Mouse (Mus musculus): ENCODE measurements around the gene Mfsd6l. TPM values are rescaled to one million over a fixed set of nuclear protein-coding genes. Genes with fewer than 3 reads are reported as not detected.

The Mfsd6l gene
- polyA plus RNA-seq, 1 experiment from 2014 or later: not detected

- H3K9me3 ChIP-seq (replicated peaks): no peaks in the 10 kb centered on the region
- H3K9ac ChIP-seq (replicated peaks): no peak overlapping the region
- H3K27ac ChIP-seq (replicated peaks): no peak overlapping the region
- H3K4me2 ChIP-seq: no peak overlapping the region
- H3K4me3 ChIP-seq (replicated peaks): no peak overlapping the region
- no peaks in the 10 kb centered on the region for H3K36me3 ChIP-seq
- H3K4me1 ChIP-seq: no peaks in the 10 kb centered on the region
- ATAC-seq (ENCODE audit: low FRiP score): no peak
- 25% methylated on average over 3 of the region's 3 CpGs for WGBS
- H3K27me3 ChIP-seq (replicated peaks): no peaks in the 10 kb centered on the region
Measured at GRCm38 (mm10) chr11:68585890-68586289, 29.9 kb downstream of the Mfsd6l start.

- no peaks in the 10 kb centered on the region for H3K27me3 ChIP-seq (replicated peaks)
- no peak within 1 kb of the TSS for H3K9ac ChIP-seq (replicated peaks)
- no peaks in the 10 kb centered on the region for H3K9me3 ChIP-seq (replicated peaks)
- H3K4me1 ChIP-seq: no peaks in the 10 kb centered on the region
- no peak within 1 kb of the TSS for H3K4me3 ChIP-seq (replicated peaks)
- 70% methylated on average over 5 of the region's 5 CpGs for WGBS
- no peak for ATAC-seq (ENCODE audit: low FRiP score)
- no peak within 1 kb of the TSS for H3K27ac ChIP-seq (replicated peaks)
- H3K36me3 ChIP-seq: no peaks in the 10 kb centered on the region
- no peak within 1 kb of the TSS for H3K4me2 ChIP-seq
Measured at GRCm38 (mm10) chr11:68586721-68587120, 30.7 kb downstream of the Mfsd6l start, which contains the start of gene Ccdc42. Gene Ccdc42, plus strand, starts transcription at chr11:68587021.

DNA sequence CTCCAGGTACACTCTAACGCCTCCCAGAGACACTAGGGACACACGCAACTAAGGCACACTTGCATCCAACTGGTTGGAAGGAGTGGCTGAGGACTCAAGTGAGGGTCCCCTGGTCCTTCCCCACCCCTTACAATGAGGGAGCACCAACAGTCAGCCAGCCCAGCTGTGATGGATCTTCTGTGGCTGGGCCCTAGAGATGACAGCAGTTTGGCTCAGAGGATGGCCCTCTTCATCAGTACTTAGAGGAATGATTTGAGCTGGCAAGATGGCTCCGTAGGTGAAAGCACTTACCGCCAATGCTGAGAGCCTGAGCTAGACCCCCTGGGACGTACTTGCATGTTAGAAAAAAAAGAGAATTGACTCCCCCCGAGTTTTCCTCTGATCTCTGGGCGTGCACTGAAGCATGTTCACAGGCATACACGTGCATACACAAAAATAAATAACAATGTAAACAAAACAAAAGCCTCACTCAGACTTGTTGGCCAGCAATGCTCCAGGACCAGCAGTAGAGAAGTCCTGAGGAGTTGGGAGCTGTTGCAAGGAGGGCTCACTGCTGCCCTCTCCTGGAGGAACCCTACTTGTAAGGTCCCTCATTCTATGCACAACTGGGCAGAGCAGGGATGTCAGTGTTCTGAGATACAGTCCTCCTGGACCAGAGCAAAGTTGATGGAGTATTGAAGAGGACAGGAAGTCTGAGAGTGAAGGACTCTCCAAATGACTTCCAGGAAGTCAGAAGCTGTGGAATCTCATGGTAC is 33.2 kb downstream of the Mfsd6l start:
- H3K36me3 ChIP-seq: no peaks in the 10 kb centered on the region
- ATAC-seq (ENCODE audit: low FRiP score): no peak
- H3K9me3 ChIP-seq (replicated peaks): no peaks in the 10 kb centered on the region
- no peak overlapping the region for H3K27ac ChIP-seq (replicated peaks)
- no peak overlapping the region for H3K4me3 ChIP-seq (replicated peaks)
- H3K9ac ChIP-seq (replicated peaks): no peak overlapping the region
- no peaks in the 10 kb centered on the region for H3K4me1 ChIP-seq
- H3K4me2 ChIP-seq: no peak overlapping the region
- WGBS: 69% methylated on average over 8 of the region's 8 CpGs
- no peaks in the 10 kb centered on the region for H3K27me3 ChIP-seq (replicated peaks)

GRCm38 (mm10) chr11:68591708-68592107 is 35.7 kb downstream of the Mfsd6l start:
- Histone ChIP-seq H3K27ac (replicated peaks) (no peak overlapping the region), H3K4me1 (no peaks in the 10 kb centered on the region), H3K27me3 (replicated peaks) (no peaks in the 10 kb centered on the region), H3K36me3 (no peaks in the 10 kb centered on the region), H3K9me3 (replicated peaks) (no peaks in the 10 kb centered on the region), H3K4me3 (replicated peaks) (no peak overlapping the region), H3K9ac (replicated peaks) (no peak overlapping the region), H3K4me2 (no peak overlapping the region)
- no peak for ATAC-seq (ENCODE audit: low FRiP score)
- WGBS: 38% methylated on average over 5 of the region's 5 CpGs

GRCm38 (mm10) chr11:68593247-68593646 is 37.3 kb downstream of the Mfsd6l start:
- H3K9me3 ChIP-seq (replicated peaks): no peaks in the 10 kb centered on the region
- 66% methylated on average over 3 of the region's 3 CpGs for WGBS
- H3K36me3 ChIP-seq: no peaks in the 10 kb centered on the region
- H3K27me3 ChIP-seq (replicated peaks): no peaks in the 10 kb centered on the region
- H3K9ac ChIP-seq (replicated peaks): no peak overlapping the region
- ATAC-seq (ENCODE audit: low FRiP score): no peak
- H3K27ac ChIP-seq (replicated peaks): no peak overlapping the region
- H3K4me1 ChIP-seq: no peaks in the 10 kb centered on the region
- no peak overlapping the region for H3K4me3 ChIP-seq (replicated peaks)
- no peak overlapping the region for H3K4me2 ChIP-seq

GRCm38 (mm10) chr11:68597912-68598311 is 41.9 kb downstream of the Mfsd6l start:
- Histone ChIP-seq H3K27me3 (replicated peaks) (0 out of 2 replicates have a peak, but pooled peaks cover 3% of the 10 kb centered on the region), H3K9ac (replicated peaks) (no peak overlapping the region), H3K27ac (replicated peaks) (no peak overlapping the region), H3K4me3 (replicated peaks) (no peak overlapping the region), H3K4me2 (no peak overlapping the region), H3K36me3 (no peaks in the 10 kb centered on the region), H3K9me3 (replicated peaks) (no peaks in the 10 kb centered on the region), H3K4me1 (no peaks in the 10 kb centered on the region)
- 89% methylated on average over 2 of the region's 2 CpGs for WGBS
- no peak for ATAC-seq (ENCODE audit: low FRiP score)

- Histone ChIP-seq H3K36me3 (no peaks in the 10 kb centered on the region), H3K9ac (replicated peaks) (no peak overlapping the region), H3K4me2 (no peak overlapping the region), H3K27ac (replicated peaks) (no peak overlapping the region), H3K27me3 (replicated peaks) (0 out of 2 replicates have a peak, but pooled peaks cover 3% of the 10 kb centered on the region), H3K4me1 (no peaks in the 10 kb centered on the region), H3K4me3 (replicated peaks) (no peak overlapping the region), H3K9me3 (replicated peaks) (no peaks in the 10 kb centered on the region)
- WGBS: 56% methylated on average over 6 of the region's 6 CpGs
- no peak for ATAC-seq (ENCODE audit: low FRiP score)
Measured at GRCm38 (mm10) chr11:68600551-68601021, 44.6 kb downstream of the Mfsd6l start.

DNA sequence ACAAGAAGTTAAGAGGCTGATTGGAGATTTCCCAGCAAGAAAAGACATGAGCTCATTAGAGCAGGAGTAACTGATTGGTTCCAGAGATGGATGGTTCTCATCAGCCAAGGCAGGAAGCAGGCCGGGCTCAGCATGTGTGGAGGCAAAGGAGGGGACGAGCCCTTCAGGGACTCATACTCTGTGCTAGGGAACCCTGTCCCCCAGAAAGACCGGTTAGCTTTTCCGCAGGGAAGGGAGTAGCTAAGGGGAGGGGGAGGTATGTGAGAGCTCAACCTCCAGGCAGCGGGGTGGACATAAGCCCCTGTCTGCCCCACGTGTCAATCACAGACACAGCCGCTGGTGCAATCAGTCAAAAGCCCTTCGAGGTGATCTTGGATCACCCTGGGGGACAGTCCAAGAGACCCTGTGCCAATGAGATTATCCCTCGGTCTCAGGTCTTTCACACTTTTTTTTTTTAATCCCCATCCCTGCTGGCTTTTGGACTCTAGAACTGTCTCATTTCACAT is 45.6 kb downstream of the Mfsd6l start:
- H3K36me3 ChIP-seq: no peaks in the 10 kb centered on the region
- no peak overlapping the region for H3K9ac ChIP-seq (replicated peaks)
- 33% methylated on average over 9 of the region's 9 CpGs for WGBS
- no peak for ATAC-seq (ENCODE audit: low FRiP score)
- H3K27me3 ChIP-seq (replicated peaks): 0 out of 2 replicates have a peak, but pooled peaks cover 3% of the 10 kb centered on the region
- H3K4me3 ChIP-seq (replicated peaks): no peak overlapping the region
- H3K4me2 ChIP-seq: no peak overlapping the region
- no peaks in the 10 kb centered on the region for H3K9me3 ChIP-seq (replicated peaks)
- H3K4me1 ChIP-seq: no peaks in the 10 kb centered on the region
- no peak overlapping the region for H3K27ac ChIP-seq (replicated peaks)

- ATAC-seq (ENCODE audit: low FRiP score): no peak
- Histone ChIP-seq H3K4me1 (no peaks in the 10 kb centered on the region), H3K9me3 (replicated peaks) (no peaks in the 10 kb centered on the region), H3K36me3 (no peaks in the 10 kb centered on the region), H3K4me2 (no peak overlapping the region), H3K27me3 (replicated peaks) (0 out of 2 replicates have a peak, but pooled peaks cover 3% of the 10 kb centered on the region), H3K9ac (replicated peaks) (no peak overlapping the region), H3K27ac (replicated peaks) (no peak overlapping the region), H3K4me3 (replicated peaks) (no peak overlapping the region)
- WGBS: 26% methylated on average over 8 of the region's 8 CpGs
Measured at GRCm38 (mm10) chr11:68602200-68602931, 46.4 kb downstream of the Mfsd6l start.

- no peaks in the 10 kb centered on the region for H3K36me3 ChIP-seq
- no peak overlapping the region for H3K27ac ChIP-seq (replicated peaks)
- 81% methylated on average over 2 of the region's 2 CpGs for WGBS
- H3K4me2 ChIP-seq: no peak overlapping the region
- no peaks in the 10 kb centered on the region for H3K27me3 ChIP-seq (replicated peaks)
- H3K4me1 ChIP-seq: no peaks in the 10 kb centered on the region
- no peaks in the 10 kb centered on the region for H3K9me3 ChIP-seq (replicated peaks)
- no peak for ATAC-seq (ENCODE audit: low FRiP score)
- no peak overlapping the region for H3K9ac ChIP-seq (replicated peaks)
- H3K4me3 ChIP-seq (replicated peaks): no peak overlapping the region
Measured at GRCm38 (mm10) chr11:68607046-68607445, 51.1 kb downstream of the Mfsd6l start.
